ENCODE assay signal across 8 mouse cellular contexts in the genomic region with DNA sequence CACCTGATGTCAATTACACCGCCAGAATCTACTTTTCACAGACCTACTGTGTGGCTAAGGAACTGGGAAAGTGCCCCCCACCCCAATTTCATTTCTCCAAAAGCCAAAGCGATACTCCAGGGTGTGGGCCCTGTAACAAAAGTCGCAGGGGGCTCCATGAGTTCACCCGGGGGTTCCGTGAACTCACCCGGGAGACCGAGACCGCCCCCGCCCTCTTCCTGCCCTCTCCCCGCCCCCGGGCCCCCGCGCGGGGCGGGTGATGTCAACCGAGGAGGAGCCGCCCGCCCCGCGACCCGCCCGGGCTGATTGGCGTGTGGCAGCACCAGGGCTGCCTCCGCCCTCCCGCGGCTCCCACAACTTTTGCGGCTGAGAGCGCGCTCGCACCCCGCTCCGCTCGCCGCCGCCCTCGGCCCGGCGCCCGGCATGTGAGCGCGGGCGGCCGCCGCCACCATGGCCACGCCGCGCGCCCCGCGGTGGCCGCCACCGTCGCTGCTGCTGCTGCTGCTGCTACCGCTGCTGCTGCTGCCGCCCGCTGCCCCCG. TPM values are rescaled to one million over a fixed set of nuclear protein-coding genes. Genes with fewer than 3 reads are reported as not detected.
DNase-seq lines count a peak whose midpoint lies in the region; ATAC-seq lines count a peak whose summit lies in the region.

Heg1 (plus strand) TSS at position 209 of the 541 bp plus-strand sequence.

- H3K27ac ChIP-seq in embryonic facial prominence, embryonic 10.5 days (replicated peaks) = peak within 1 kb of the TSS; percentile 92
- peak within 1 kb of the TSS; percentile 52 for H3K27ac ChIP-seq in limb, embryonic 13.5 days
- peak within 1 kb of the TSS; percentile 68 for H3K27ac ChIP-seq in midbrain, embryonic 15.5 days

- peak within 1 kb of the TSS; percentile 80 for H3K4me3 ChIP-seq in embryonic facial prominence, embryonic 10.5 days
- peak within 1 kb of the TSS; percentile 88 for H3K4me3 ChIP-seq in limb, embryonic 13.5 days
- H3K4me3 ChIP-seq in midbrain, embryonic 15.5 days = peak within 1 kb of the TSS; percentile 70

- no peaks in the 10 kb centered on the region for H3K27me3 ChIP-seq in embryonic facial prominence, embryonic 10.5 days (replicated peaks; ENCODE audit: low read depth, poor library complexity, severe bottlenecking)
- H3K27me3 ChIP-seq in limb, embryonic 13.5 days = no peaks in the 10 kb centered on the region
- no peaks in the 10 kb centered on the region for H3K27me3 ChIP-seq in midbrain, embryonic 15.5 days (replicated peaks)

- under 1% methylated on average over 57 of the region's 57 CpGs for whole genome bisulfite sequencing in embryonic facial prominence, embryonic 10.5 days
- WGBS in limb, embryonic 13.5 days = 1% methylated on average over 54 of the region's 57 CpGs
- under 1% methylated on average over 53 of the region's 57 CpGs for WGBS in midbrain, embryonic 15.5 days

- ATAC-seq in limb, embryonic 13.5 days (ENCODE audit: low FRiP score, low read depth) = peak; percentile 86
- peak; percentile 79 for ATAC-seq in midbrain, embryonic 15.5 days (replicated peaks)

- peak within 1 kb of the TSS; percentile 95 for H3K9ac ChIP-seq in limb, embryonic 13.5 days
- H3K9ac ChIP-seq in midbrain, embryonic 15.5 days = peak within 1 kb of the TSS; percentile 83

- peaks cover 59% of the 10 kb centered on the region for H3K4me1 ChIP-seq in embryonic facial prominence, embryonic 10.5 days
- H3K4me1 ChIP-seq in limb, embryonic 13.5 days = peaks cover 43% of the 10 kb centered on the region
- H3K4me1 ChIP-seq in midbrain, embryonic 15.5 days = peaks cover 28% of the 10 kb centered on the region

- H3K9me3 ChIP-seq in embryonic facial prominence, embryonic 10.5 days = no peaks in the 10 kb centered on the region
- no peaks in the 10 kb centered on the region for H3K9me3 ChIP-seq in limb, embryonic 13.5 days
- no peaks in the 10 kb centered on the region for H3K9me3 ChIP-seq in midbrain, embryonic 15.5 days

- peak; percentile 58 for DNase-seq in 3T3-L1 (ENCODE audit: low read depth, low spot score)
- DNase-seq in adrenal gland, postnatal 14 days = peak; percentile 89
- peak; percentile 84 for DNase-seq in embryonic facial prominence, embryonic 10.5 days (ENCODE audit: low spot score)
- peak; percentile 99 for DNase-seq in heart, adult 11 months
- DNase-seq in kidney, adult 11 months = peak; percentile 67
- peak; percentile 64 to 69 for DNase-seq in spleen, postnatal 14 days (ENCODE audit: low spot score in 2 of 2)

- peak within 1 kb of the TSS; percentile 91 for H3K4me2 ChIP-seq in limb, embryonic 13.5 days (replicated peaks)
- peak within 1 kb of the TSS; percentile 83 for H3K4me2 ChIP-seq in midbrain, embryonic 15.5 days

- no peaks in the 10 kb centered on the region; the same call in 1 of the 2 replicates for H3K36me3 ChIP-seq in embryonic facial prominence, embryonic 10.5 days (replicated peaks)
- H3K36me3 ChIP-seq in limb, embryonic 13.5 days = no peaks in the 10 kb centered on the region
- no peaks in the 10 kb centered on the region for H3K36me3 ChIP-seq in midbrain, embryonic 15.5 days (replicated peaks)

RNA-seq across cellular contexts. Expression of gene Heg1, which starts in this region (rescaled TPM):
- total RNA-seq in adrenal gland, postnatal 14 days (2021) = 87.2 and 88.6 TPM in 2 replicates
- polyA plus RNA-seq in embryonic facial prominence, embryonic 10.5 days (2016; fragmentation: Nextera tagmentation; extraction: Ambion mirVana) = 11.8 and 15.0 TPM in 2 replicates
- 14.7 and 16.0 TPM in 2 replicates for polyA plus RNA-seq in limb, embryonic 13.5 days (2015; fragmentation: Nextera tagmentation; extraction: Ambion mirVana)
- polyA plus RNA-seq in midbrain, embryonic 15.5 days (2015; fragmentation: Nextera tagmentation; extraction: Ambion mirVana) = 14.2 and 14.5 TPM in 2 replicates

Comparison
In these comparisons a context has a peak if more than half of its experiments do, and no peak if none do; other contexts are left out.
1. Peak in every context shown above with its lines: DNase-seq, ATAC-seq, H3K4me3 ChIP-seq and H3K27ac ChIP-seq.